Mouse (Mus musculus) MEL (cell line): ENCODE results near the gene Cyp2u1. TPM values are rescaled to one million over a fixed set of nuclear protein-coding genes. Genes with fewer than 3 reads are reported as not detected.

ENCODE experiments used
- DNase-seq: peaks from one replicate; pipeline ENCODE4 v3.0.0; 2011; ENCODE audit warnings: low read depth, low spot score
- H3K27ac ChIP-seq: 2 replicates; pipeline ENCODE4 v1.5.1; 2012; ENCODE audit warnings: low read depth, mild to moderate bottlenecking, control low read depth, low read length, moderate library complexity; ENCODE audit not compliant: control insufficient read depth
- H3K27me3 ChIP-seq, 2 experiments: fragments of 150-350 bp in 1 of 2; sonication (generic) in 1 of 2; 2 replicates each; pipeline ENCODE4 v1.6.1; 2012; ENCODE audit warnings: low read length in 2 of 2, mild to moderate bottlenecking in 2 of 2, improper control_type of control experiment in 1 of 2, moderate library complexity in 1 of 2; ENCODE audit not compliant: insufficient read depth in 2 of 2, control insufficient read depth in 1 of 2
- H3K36me3 ChIP-seq, 2 experiments: 2 replicates each; pipeline ENCODE4 v1.6.1; 2012 to 2014; ENCODE audit warnings: low read length in 2 of 2, improper control_type of control experiment in 1 of 2, inconsistent platforms in 1 of 2, mild to moderate bottlenecking in 1 of 2; ENCODE audit not compliant: insufficient read depth in 2 of 2, control insufficient read depth in 1 of 2
- H3K4me1 ChIP-seq, 2 experiments: fragments of 150-350 bp in 1 of 2; sonication (generic) in 1 of 2; 2 replicates each; pipeline ENCODE4 v1.6.1; 2012; ENCODE audit warnings: low read length in 2 of 2, improper control_type of control experiment in 1 of 2, mild to moderate bottlenecking in 1 of 2; ENCODE audit not compliant: insufficient read depth in 2 of 2, control insufficient read depth in 1 of 2
- H3K4me3 ChIP-seq, 2 experiments: fragments of 150-350 bp in 1 of 2; sonication (generic) in 1 of 2; 2 replicates each; pipeline ENCODE4 v1.5.1; 2012; ENCODE audit warnings: low read depth in 2 of 2, low read length in 2 of 2, mild to moderate bottlenecking in 2 of 2, moderate library complexity in 2 of 2, control low read depth in 1 of 2, improper control_type of control experiment in 1 of 2; ENCODE audit not compliant: control insufficient read depth in 1 of 2, insufficient read depth in 1 of 2
- H3K79me2 ChIP-seq: 2 replicates; pipeline ENCODE4 v1.6.1; 2012; ENCODE audit warnings: mild to moderate bottlenecking, low read length, moderate library complexity; ENCODE audit not compliant: control insufficient read depth, poor library complexity, insufficient read depth
- H3K9ac ChIP-seq: 2 replicates; pipeline ENCODE4 v1.6.1; 2012; ENCODE audit warnings: low read depth, mild to moderate bottlenecking, control low read depth, low read length, moderate library complexity; ENCODE audit not compliant: control insufficient read depth, poor library complexity, severe bottlenecking
- H3K9me3 ChIP-seq: fragments of 150-350 bp; sonication (generic); replicated peaks from 2 replicates; pipeline ENCODE4 v1.6.1; 2012; ENCODE audit warnings: mild to moderate bottlenecking, low read length, improper control_type of control experiment, moderate library complexity; ENCODE audit not compliant: insufficient read depth
- BHLHE40 ChIP-seq: IDR thresholded peaks from 2 replicates; pipeline ENCODE4 v1.6.1; 2012; ENCODE audit warnings: low read depth, mild to moderate bottlenecking, inconsistent platforms, low read length, improper control_type of control experiment, borderline replicate concordance
- CTCF ChIP-seq, 3 experiments: IDR thresholded peaks in 2 of 3; conservative IDR thresholded peaks in 1 of 3; 2 replicates each; pipeline ENCODE4 v1.5.1; 2011 to 2012; ENCODE audit warnings: low read length in 3 of 3, low read depth in 2 of 3, mild to moderate bottlenecking in 2 of 3, improper control_type of control experiment in 1 of 3, inconsistent platforms in 1 of 3, mixed read lengths in 1 of 3, moderate library complexity in 1 of 3; ENCODE audit not compliant: control insufficient read depth in 1 of 3, insufficient read depth in 1 of 3, poor library complexity in 1 of 3, severe bottlenecking in 1 of 3
- E2F4 ChIP-seq: IDR thresholded peaks from 2 replicates; pipeline ENCODE4 v1.6.1; 2011; ENCODE audit warnings: low read depth, low read length, improper control_type of control experiment, borderline replicate concordance
- EP300 ChIP-seq, 2 experiments: IDR thresholded peaks; 2 replicates each; pipeline ENCODE4 v1.6.1; 2011; ENCODE audit warnings: improper control_type of control experiment in 2 of 2, low read length in 2 of 2, low read depth in 1 of 2, mild to moderate bottlenecking in 1 of 2
- GABPA ChIP-seq: IDR thresholded peaks from 2 replicates; pipeline ENCODE4 v1.6.1; 2012; ENCODE audit warnings: low read depth, mild to moderate bottlenecking, inconsistent platforms, low read length, improper control_type of control experiment, moderate library complexity
- JUND ChIP-seq: IDR thresholded peaks from 2 replicates; pipeline ENCODE4 v1.6.1; 2011; ENCODE audit warnings: low read depth, mild to moderate bottlenecking, improper control_type of control experiment, low read length
- KAT2A ChIP-seq: conservative IDR thresholded peaks from 2 replicates; pipeline ENCODE4 v1.6.1; 2012; ENCODE audit warnings: low read depth, low read length, improper control_type of control experiment, inconsistent platforms
- MAX ChIP-seq: IDR thresholded peaks from 2 replicates; pipeline ENCODE4 v1.6.1; 2011; ENCODE audit warnings: low read length, improper control_type of control experiment
- MAZ ChIP-seq: IDR thresholded peaks from 2 replicates; pipeline ENCODE4 v1.6.1; 2012; ENCODE audit warnings: low read depth, mild to moderate bottlenecking, inconsistent platforms, low read length, improper control_type of control experiment
- MEF2A ChIP-seq: IDR thresholded peaks from 2 replicates; pipeline ENCODE4 v1.6.1; 2014; ENCODE audit warnings: low read depth, mild to moderate bottlenecking, inconsistent platforms, low read length, improper control_type of control experiment; ENCODE audit not compliant: poor library complexity, insufficient replicate concordance, severe bottlenecking; ENCODE audit errors: extremely low read depth
- MXI1 ChIP-seq: IDR thresholded peaks from 2 replicates; pipeline ENCODE4 v1.6.1; 2011; ENCODE audit warnings: mild to moderate bottlenecking, low read depth, low read length, improper control_type of control experiment
- MYC ChIP-seq: IDR thresholded peaks from 2 replicates; pipeline ENCODE4 v1.6.1; 2011; ENCODE audit warnings: low read depth, mild to moderate bottlenecking, low read length, improper control_type of control experiment, moderate library complexity
- NELFE ChIP-seq: IDR thresholded peaks from 2 replicates; pipeline ENCODE4 v1.6.1; 2011; ENCODE audit warnings: low read depth, low read length, improper control_type of control experiment
- POLR2A ChIP-seq, 2 experiments: IDR thresholded peaks; 2 replicates each; pipeline ENCODE4 v1.6.1; 2011 to 2012; ENCODE audit warnings: low read length in 2 of 2, mild to moderate bottlenecking in 2 of 2, control low read depth in 1 of 2, improper control_type of control experiment in 1 of 2, low read depth in 1 of 2, moderate library complexity in 1 of 2; ENCODE audit not compliant: control insufficient read depth in 1 of 2, insufficient read depth in 1 of 2, poor library complexity in 1 of 2
- POLR2AphosphoS2 ChIP-seq: IDR thresholded peaks from 2 replicates; pipeline ENCODE4 v1.6.1; 2011; ENCODE audit warnings: low read length, improper control_type of control experiment
- RAD21 ChIP-seq: IDR thresholded peaks from 2 replicates; pipeline ENCODE4 v1.6.1; 2011; ENCODE audit warnings: mild to moderate bottlenecking, low read depth, low read length, improper control_type of control experiment
- SMC3 ChIP-seq: IDR thresholded peaks from 2 replicates; pipeline ENCODE4 v1.6.1; 2011; ENCODE audit warnings: low read depth, low read length, improper control_type of control experiment
- TAL1 ChIP-seq: IDR thresholded peaks from 2 replicates; pipeline ENCODE4 v1.6.1; 2012; ENCODE audit warnings: mild to moderate bottlenecking, inconsistent platforms, low read length, moderate library complexity, mixed read lengths
- TBP ChIP-seq: IDR thresholded peaks from 2 replicates; pipeline ENCODE4 v1.8.0; 2011; ENCODE audit warnings: low read depth, low read length, improper control_type of control experiment
- TCF12 ChIP-seq: IDR thresholded peaks from 2 replicates; pipeline ENCODE4 v1.6.1; 2014; ENCODE audit warnings: low read depth, mild to moderate bottlenecking, inconsistent platforms, low read length, improper control_type of control experiment, moderate library complexity
- UBTF ChIP-seq: IDR thresholded peaks from 2 replicates; pipeline ENCODE4 v1.6.1; 2012; ENCODE audit warnings: low read depth, mild to moderate bottlenecking, inconsistent platforms, low read length, improper control_type of control experiment, moderate library complexity, borderline replicate concordance; ENCODE audit not compliant: insufficient read depth
- USF1 ChIP-seq: IDR thresholded peaks from 2 replicates; pipeline ENCODE4 v1.6.1; 2014; ENCODE audit warnings: low read depth, mild to moderate bottlenecking, inconsistent platforms, low read length, improper control_type of control experiment, moderate library complexity
- USF2 ChIP-seq, 2 experiments: IDR thresholded peaks; 2 replicates each; pipeline ENCODE4 v1.6.1; 2011 to 2012; ENCODE audit warnings: improper control_type of control experiment in 2 of 2, low read length in 2 of 2, borderline replicate concordance in 1 of 2, inconsistent platforms in 1 of 2, low read depth in 1 of 2, mild to moderate bottlenecking in 1 of 2; ENCODE audit not compliant: insufficient read depth in 1 of 2
- ZC3H11A ChIP-seq: IDR thresholded peaks from 2 replicates; pipeline ENCODE4 v1.6.1; 2012; ENCODE audit warnings: low read depth, mild to moderate bottlenecking, inconsistent platforms, low read length, improper control_type of control experiment
- ZKSCAN1 ChIP-seq: IDR thresholded peaks from 2 replicates; pipeline ENCODE4 v1.6.1; 2012; ENCODE audit warnings: low read depth, mild to moderate bottlenecking, inconsistent platforms, low read length, improper control_type of control experiment, moderate library complexity
- ZMIZ1 ChIP-seq: IDR thresholded peaks from 2 replicates; pipeline ENCODE4 v1.6.1; 2012; ENCODE audit warnings: low read depth, mild to moderate bottlenecking, inconsistent platforms, low read length, improper control_type of control experiment, moderate library complexity
- polyA plus RNA-seq, 2 experiments: library from polyadenylated mRNA; stranded (reverse) in 1 of 2; unstranded in 1 of 2; fragments of >175 nt in 1 of 2; fragments of >200 nt in 1 of 2; gene quantifications; 2 replicates each; pipeline versions ENCODE4 v1.2.1 to v1.2.4; 2012; ENCODE audit warnings: low replicate concordance in 2 of 2, low read depth in 1 of 2; ENCODE audit not compliant: insufficient read length in 2 of 2, insufficient read depth in 1 of 2, missing spikeins in 1 of 2
- total RNA-seq: library from RNA; depleted of rRNA; stranded (reverse); fragments of 300-350 nt; gene quantifications from 2 replicates; pipeline ENCODE4 v1.2.3, GENCODE M21; 2012

Gene Cyp2u1
- total and polyA plus RNA-seq, 3 experiments = 3.6 to 4.5 TPM; not detected in 1

DNA sequence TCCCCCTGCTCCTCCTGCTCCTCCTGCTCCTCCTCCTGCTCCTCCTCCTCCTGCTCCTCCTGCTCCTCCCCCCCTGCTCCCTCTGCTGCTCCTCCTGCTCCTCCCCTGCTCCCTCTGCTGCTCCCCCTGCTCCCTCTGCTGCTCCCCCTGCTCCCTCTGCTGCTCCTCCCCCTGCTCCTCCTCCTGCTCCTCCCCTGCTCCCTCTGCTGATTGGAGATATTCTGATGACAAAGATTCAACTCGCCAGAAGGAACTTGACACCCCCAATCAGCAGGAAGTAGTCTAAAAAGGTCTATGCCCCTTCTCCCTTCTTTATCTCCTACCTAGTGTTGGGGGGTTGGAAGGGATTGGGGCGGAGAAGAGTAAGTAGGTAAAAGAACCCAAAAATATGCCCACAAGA is 15.2 kb upstream of the Cyp2u1 start:
- TF ChIP-seq RAD21 = no peak
- TF ChIP-seq MEF2A = no peak
- TF ChIP-seq UBTF = no peak
- no peak for TF ChIP-seq E2F4
- no peak for TF ChIP-seq GABPA
- no peak for TF ChIP-seq TBP
- TF ChIP-seq TCF12 = no peak
- TF ChIP-seq MYC = no peak
- TF ChIP-seq CTCF (IDR thresholded peaks at IDR 0.05 in 2 of 3, conservative IDR thresholded peaks at IDR 0.05 in 1 of 3; ENCODE audit: control insufficient read depth in 1 of 3, insufficient read depth in 1 of 3, low read depth in 2 of 3, low read length in 3 of 3, poor library complexity in 1 of 3, severe bottlenecking in 1 of 3) = no peak
- TF ChIP-seq ZC3H11A = no peak
- no peak for TF ChIP-seq KAT2A
- no peak for TF ChIP-seq BHLHE40
- no peak for TF ChIP-seq ZMIZ1
- no peak for TF ChIP-seq POLR2AphosphoS2
- TF ChIP-seq ZKSCAN1 = no peak
- TF ChIP-seq POLR2A (IDR thresholded peaks at IDR 0.05; ENCODE audit: control insufficient read depth in 1 of 2, insufficient read depth in 1 of 2, low read depth in 1 of 2, low read length in 2 of 2, poor library complexity in 1 of 2) = no peak
- H3K4me1 ChIP-seq = no peaks in the 10 kb centered on the region
- no peaks in the 10 kb centered on the region for H3K27me3 ChIP-seq
- H3K79me2 ChIP-seq = no peaks in the 10 kb centered on the region
- H3K9ac ChIP-seq = no peak overlapping the region
- H3K9me3 ChIP-seq = no peaks in the 10 kb centered on the region
- H3K36me3 ChIP-seq = no peaks in the 10 kb centered on the region
- no peak overlapping the region for H3K27ac ChIP-seq
- DNase-seq = peak; percentile 22
- no peak overlapping the region for H3K4me3 ChIP-seq

- H3K27ac ChIP-seq = no peak overlapping the region
- H3K36me3 ChIP-seq = no peaks in the 10 kb centered on the region
- no peak overlapping the region for H3K9ac ChIP-seq
- H3K4me3 ChIP-seq = no peak overlapping the region
- H3K4me1 ChIP-seq = no peaks in the 10 kb centered on the region
- no peaks in the 10 kb centered on the region for H3K27me3 ChIP-seq
- TF ChIP-seq SMC3 = no peak
- no peak for TF ChIP-seq JUND
- TF ChIP-seq ZKSCAN1 = no peak
- no peak for TF ChIP-seq BHLHE40
- no peak for TF ChIP-seq MEF2A
- no peak for TF ChIP-seq CTCF (IDR thresholded peaks at IDR 0.05 in 2 of 3, conservative IDR thresholded peaks at IDR 0.05 in 1 of 3; ENCODE audit: control insufficient read depth in 1 of 3, insufficient read depth in 1 of 3, low read depth in 2 of 3, low read length in 3 of 3, poor library complexity in 1 of 3, severe bottlenecking in 1 of 3)
- TF ChIP-seq EP300 (IDR thresholded peaks at IDR 0.05; ENCODE audit: low read depth in 1 of 2, low read length in 2 of 2) = no peak
- no peak for TF ChIP-seq MAZ
- no peak for TF ChIP-seq MXI1
- TF ChIP-seq UBTF = no peak
- TF ChIP-seq GABPA = no peak
- TF ChIP-seq MAX = no peak
- TF ChIP-seq NELFE = no peak
- no peak for TF ChIP-seq USF1
- no peak for TF ChIP-seq USF2 (IDR thresholded peaks at IDR 0.05; ENCODE audit: borderline replicate concordance in 1 of 2, insufficient read depth in 1 of 2, low read depth in 1 of 2, low read length in 2 of 2)
- TF ChIP-seq TAL1 = no peak
- TF ChIP-seq POLR2A (IDR thresholded peaks at IDR 0.05; ENCODE audit: control insufficient read depth in 1 of 2, insufficient read depth in 1 of 2, low read depth in 1 of 2, low read length in 2 of 2, poor library complexity in 1 of 2) = no peak
- TF ChIP-seq TBP = no peak
- no peaks in the 10 kb centered on the region for H3K79me2 ChIP-seq
- no peak for DNase-seq
- H3K9me3 ChIP-seq = no peaks in the 10 kb centered on the region
Measured at GRCm38 (mm10) chr3:131317126-131317525, 14.1 kb upstream of the Cyp2u1 start.
